ENCODE assay signal across 21 mouse cellular contexts in genomic region chr6:70764551-70764950, GRCm38 (mm10). TPM values are rescaled to one million over a fixed set of nuclear protein-coding genes. Genes with fewer than 3 reads are reported as not detected.
DNase-seq lines count a peak whose midpoint lies in the region; ATAC-seq and TF ChIP-seq lines count a peak whose summit lies in the region.
"Had no signal": no experiment of that assay in that cellular context is flagged by ENCODE, and none has a peak within 500 bp of the region (broad histone marks: within the 10 kb centered on the region; RNA-seq: fewer than 3 reads in every experiment).

No protein-coding gene starts in this region.

- no peak overlapping the region for H3K4me3 ChIP-seq in spleen, adult 2 months (ENCODE audit: extremely low read depth, insufficient read depth, insufficient read length)
- no peak overlapping the region for H3K4me3 ChIP-seq in gastrocnemius, adult 2 months
- H3K4me3 ChIP-seq: embryonic facial prominence, embryonic 15.5 days; erythroblast, embryonic 14.5 days; forebrain, embryonic 10.5 days; heart, embryonic 10.5 days; hindbrain, embryonic 12.5 days had no signal

- peaks cover 7% of the 10 kb centered on the region for H3K36me3 ChIP-seq in spleen, adult 2 months (ENCODE audit: control insufficient read depth, insufficient read depth, low read length)

- no peaks in the 10 kb centered on the region for H3K27me3 ChIP-seq in spleen, adult 2 months (ENCODE audit: control insufficient read depth, insufficient read depth, low read length)
- H3K27me3 ChIP-seq: embryonic facial prominence, embryonic 15.5 days; hindbrain, embryonic 12.5 days had no signal

- no peak for TF ChIP-seq CTCF in spleen, adult 2 months (IDR thresholded peaks at IDR 0.05; ENCODE audit: extremely low read depth, insufficient read depth, insufficient read length, insufficient replicate concordance)
- TF ChIP-seq CTCF in gastrocnemius, adult 2 months (IDR thresholded peaks at IDR 0.05) = no peak

- DNase-seq in spleen, adult 2 months (ENCODE audit: low read depth in 1 of 2, low spot score in 2 of 2) = no peak
- no peak for DNase-seq in spleen, adult 12 weeks (ENCODE audit: low spot score)
- peak; percentile 43 for DNase-seq in thymus, postnatal 14 days
- DNase-seq in thymus, adult 18-20 months = no peak
- no peak for DNase-seq in gastrocnemius, adult 2 months
- no peak for DNase-seq in cerebellum, postnatal 4 days (ENCODE audit: low spot score in 2 of 2)
- DNase-seq: adrenal gland, postnatal 14 days; cerebellum, adult 18-20 months; cerebellum, postnatal 10 days; embryo, embryonic 11 days; heart, adult 18-20 months; heart, postnatal 10 days; heart, postnatal 4 days had no signal

- peak; percentile 49 for ATAC-seq in inflammation-experienced regulatory T-cells, adult 6 months
- ATAC-seq: forebrain, embryonic 14.5 days; hindbrain, embryonic 16.5 days had no signal

- 66% methylated on average over 5 of the region's 5 CpGs for WGBS in spleen, adult 2 months

- TF ChIP-seq POLR2A in spleen, adult 2 months (IDR thresholded peaks at IDR 0.05; ENCODE audit: low read depth, low read length) = no peak

- intact Hi-C loops in gastrocnemius, adult 2 months (cut with DNase I) = no loop called here

- peaks cover 18% of the 10 kb centered on the region for H3K4me1 ChIP-seq in spleen, adult 2 months (ENCODE audit: control insufficient read depth, insufficient read depth, insufficient read length)
- H3K4me1 ChIP-seq: embryonic facial prominence, embryonic 15.5 days; forebrain, embryonic 10.5 days; heart, embryonic 10.5 days; hindbrain, embryonic 12.5 days had no signal

- peak overlapping the region; percentile 72; the same call in 1 of the 2 replicates for H3K27ac ChIP-seq in spleen, adult 2 months (ENCODE audit: insufficient read depth, low read length)
- H3K27ac ChIP-seq in gastrocnemius, adult 2 months = no peak overlapping the region
- H3K27ac ChIP-seq: embryonic facial prominence, embryonic 15.5 days; forebrain, embryonic 10.5 days; heart, embryonic 10.5 days; hindbrain, embryonic 12.5 days had no signal

RNA-seq across cellular contexts. Expression of gene Rpia, which starts 27.5 kb away (rescaled TPM):
- 12.7 and 15.1 TPM in 2 replicates for polyA plus RNA-seq in spleen, adult 2 months (2012; rRNA removed)
- 10 to 100 TPM in 1 of 3 experiments, 1 to 10 TPM in 2; 4.9 to 11.5 (median 6.1) TPM for polyA plus RNA-seq in inflammation-experienced regulatory T-cells, adult 6 months (2017; shearing (Covaris generic))
- 10 to 100 TPM; 17.3 to 18.1 TPM for total RNA-seq in gastrocnemius, adult 2 months (2021)
